Mouse (Mus musculus) liver, postnatal 0 days (tissue): Measurements from ENCODE around the gene Actn4. TPM values are rescaled to one million over a fixed set of nuclear protein-coding genes. Genes with fewer than 3 reads are reported as not detected.

Source experiments
- ATAC-seq: fragments of 200-750 bp; cut with Nextera tagmentation; 2 replicates; pipeline ENCODE4 v1.8.0; 2017; ENCODE audit warnings: mild to moderate bottlenecking, moderate library complexity
- DNase-seq: peaks from one replicate; pipeline ENCODE4 v3.0.0-alpha.2; 2016
- H3K27ac ChIP-seq: fragments of 300-500 bp; sonication (generic); 2 replicates; pipeline ENCODE4 v1.5.1; 2014; ENCODE audit warnings: antibody characterized with exemption, moderate library complexity, mild to moderate bottlenecking, low read depth
- H3K27me3 ChIP-seq: fragments of 300-500 bp; sonication (generic); 2 replicates; pipeline ENCODE4 v1.6.1; 2014; ENCODE audit warnings: low read length, control low read depth, mixed read lengths; ENCODE audit not compliant: insufficient read depth
- H3K36me3 ChIP-seq: fragments of 300-500 bp; sonication (generic); replicated peaks from 2 replicates; pipeline ENCODE4 v1.6.1; 2014; ENCODE audit warnings: mild to moderate bottlenecking, control low read depth, low read length, moderate library complexity, mixed read lengths; ENCODE audit not compliant: insufficient read depth
- H3K4me1 ChIP-seq: fragments of 300-500 bp; sonication (generic); 2 replicates; pipeline ENCODE4 v1.6.1; 2014; ENCODE audit warnings: antibody characterized with exemption, mild to moderate bottlenecking, control low read depth; ENCODE audit not compliant: insufficient read depth
- H3K4me2 ChIP-seq: fragments of 300-500 bp; sonication (generic); 2 replicates; pipeline ENCODE4 v1.6.1; 2014; ENCODE audit warnings: low read depth, mild to moderate bottlenecking, low read length, moderate library complexity, mixed read lengths
- H3K4me3 ChIP-seq: fragments of 300-500 bp; sonication (generic); 2 replicates; pipeline ENCODE4 v1.5.1; 2014; ENCODE audit warnings: low read depth, low read length
- H3K9ac ChIP-seq: fragments of 300-500 bp; sonication (generic); replicated peaks from 2 replicates; pipeline ENCODE4 v1.6.1; 2014; ENCODE audit warnings: mild to moderate bottlenecking, moderate library complexity
- H3K9me3 ChIP-seq: fragments of 300-500 bp; sonication (generic); 2 replicates; pipeline ENCODE4 v1.6.1; 2016; ENCODE audit warnings: mild to moderate bottlenecking, control low read depth, low read length, mixed read lengths
- CTCF ChIP-seq: sonication (generic); IDR thresholded peaks from 2 replicates; pipeline ENCODE4 v1.5.1; 2016; ENCODE audit warnings: antibody characterized with exemption, low read depth
- EP300 ChIP-seq: IDR thresholded peaks from 2 replicates; pipeline ENCODE4 v1.6.1; 2016; ENCODE audit warnings: antibody characterized with exemption, low read depth, mild to moderate bottlenecking
- WGBS: fragments of 180-500 bp; shearing (Covaris S2); extraction: QIAGEN DNeasy Blood & Tissue Kit; methylation state at CpG from one replicate; pipeline ENCODE4 v1.1.7; 2014; ENCODE audit not compliant: insufficient replicate concordance; 5-methylcytosine and 5-hydroxymethylcytosine counted together
- polyA plus RNA-seq: library from polyadenylated mRNA; unstranded; fragments of >200 nt; fragmentation: Nextera tagmentation; extraction: Ambion mirVana; gene quantifications from 2 replicates; pipeline ENCODE4 v1.2.1, GENCODE M21; 2015

Gene Actn4
- polyA plus RNA-seq, 1 experiment from 2014 or later, result 81.2 TPM

DNA sequence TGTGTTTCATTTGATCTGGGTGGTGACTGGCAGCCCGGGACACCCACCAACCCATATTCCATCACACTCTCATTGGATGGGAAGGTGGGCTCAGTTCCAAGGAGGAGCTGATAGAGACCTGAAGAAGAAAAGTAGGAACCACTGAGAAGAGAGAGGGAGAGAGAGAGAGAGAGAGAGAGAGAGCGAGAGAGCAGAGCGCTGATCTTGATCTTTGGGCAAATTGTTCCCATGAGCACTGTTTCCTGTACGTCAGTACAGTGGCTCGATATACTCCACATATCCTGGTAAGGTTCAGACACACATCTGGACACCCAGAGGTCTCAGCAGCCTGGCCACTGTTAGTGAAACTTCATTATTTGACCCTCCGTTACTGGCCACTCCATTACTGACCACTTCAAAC, 98.6 kb downstream of the Actn4 start, which contains the start of gene Lgals7:
Gene Lgals7 (plus strand): TSS at position 314 of the 400 bp plus-strand sequence.
- WGBS, result 78% methylated on average over 6 of the region's 6 CpGs
- Histone ChIP-seq H3K9me3 (no peaks in the 10 kb centered on the region; the same call in 1 of the 2 replicates), H3K4me2 (no peak within 1 kb of the TSS), H3K9ac (no peak within 1 kb of the TSS), H3K27ac (no peak within 1 kb of the TSS), H3K4me3 (no peak within 1 kb of the TSS), H3K4me1 (peaks cover 9% of the 10 kb centered on the region; the same call in 1 of the 2 replicates), H3K36me3 (no peaks in the 10 kb centered on the region), H3K27me3 (no peaks in the 10 kb centered on the region)
- no peak for DNase-seq
- ATAC-seq, result no peak
- TF ChIP-seq EP300 (no peak), CTCF (no peak)

DNA sequence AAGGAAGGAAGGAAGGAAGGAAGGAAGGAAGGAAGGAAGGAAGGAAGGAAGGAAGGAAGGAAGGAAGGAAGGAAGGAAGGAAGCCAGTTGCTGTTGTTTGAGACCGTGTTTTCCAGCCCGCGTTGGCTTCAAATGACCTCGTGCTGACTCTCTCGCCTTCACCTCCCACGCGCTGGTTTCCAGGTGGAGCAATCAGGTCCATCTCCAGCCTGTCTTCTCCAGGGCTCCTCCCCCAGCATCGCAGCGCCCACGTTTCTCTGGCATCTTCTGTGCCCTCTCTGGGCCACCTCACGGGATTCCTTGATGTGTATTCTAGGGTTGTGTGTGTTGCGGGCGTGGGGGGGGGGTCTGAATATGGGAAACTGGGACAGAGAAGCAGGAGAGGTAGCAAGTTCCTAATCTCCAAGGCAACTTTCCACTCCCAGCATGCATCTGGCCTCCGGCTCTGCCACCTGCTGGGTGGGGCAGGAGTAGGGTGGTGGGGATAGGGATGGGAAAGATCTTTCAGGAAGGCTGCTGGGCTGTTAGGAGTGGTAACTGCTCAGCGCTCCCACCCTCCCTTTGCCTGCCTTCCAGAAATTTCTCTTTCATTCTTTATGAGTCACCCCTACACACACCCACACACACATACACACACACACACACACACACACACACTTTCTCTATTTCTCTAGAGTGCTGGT, 99.2 kb downstream of the Actn4 start:
- TF ChIP-seq EP300 (no peak), CTCF (no peak)
- Histone ChIP-seq H3K27me3 (no peaks in the 10 kb centered on the region), H3K4me1 (peaks cover 9% of the 10 kb centered on the region; the same call in 1 of the 2 replicates), H3K36me3 (no peaks in the 10 kb centered on the region), H3K4me3 (no peak overlapping the region), H3K9me3 (no peaks in the 10 kb centered on the region; the same call in 1 of the 2 replicates), H3K4me2 (no peak overlapping the region), H3K27ac (no peak overlapping the region), H3K9ac (no peak overlapping the region)
- no peak for ATAC-seq
- DNase-seq, result no peak
- WGBS, result 73% methylated on average over 15 of the region's 15 CpGs

DNA sequence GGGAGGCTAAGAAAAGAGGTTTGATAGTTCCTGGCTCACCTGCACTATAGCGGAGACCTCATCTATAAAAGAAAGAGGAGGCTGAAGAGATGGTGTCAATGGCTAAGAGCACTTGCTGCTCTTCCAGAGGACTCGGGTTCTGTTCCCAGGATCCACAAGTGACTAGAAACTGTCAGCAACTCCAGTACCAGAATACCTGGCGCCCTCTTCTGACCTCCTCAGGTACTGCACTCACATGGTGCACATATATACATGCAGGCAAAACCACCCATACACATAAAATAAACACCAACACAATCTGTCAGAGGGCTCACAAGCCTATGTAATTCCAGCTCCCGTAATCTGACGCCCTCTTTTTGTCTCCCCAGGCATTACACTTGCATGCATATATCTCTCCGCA, 101.2 kb downstream of the Actn4 start:
- ATAC-seq (no peak), DNase-seq (no peak)
- Histone ChIP-seq H3K4me3 (no peak overlapping the region), H3K27ac (no peak overlapping the region), H3K4me1 (0 out of 2 replicates have a peak, but pooled peaks cover 6% of the 10 kb centered on the region), H3K9ac (no peak overlapping the region), H3K9me3 (no peaks in the 10 kb centered on the region; the same call in 1 of the 2 replicates), H3K27me3 (no peaks in the 10 kb centered on the region), H3K36me3 (no peaks in the 10 kb centered on the region), H3K4me2 (no peak overlapping the region)
- TF ChIP-seq EP300 (no peak), CTCF (peak; percentile 49)
- 79% methylated on average over 6 of the region's 6 CpGs for WGBS

DNA sequence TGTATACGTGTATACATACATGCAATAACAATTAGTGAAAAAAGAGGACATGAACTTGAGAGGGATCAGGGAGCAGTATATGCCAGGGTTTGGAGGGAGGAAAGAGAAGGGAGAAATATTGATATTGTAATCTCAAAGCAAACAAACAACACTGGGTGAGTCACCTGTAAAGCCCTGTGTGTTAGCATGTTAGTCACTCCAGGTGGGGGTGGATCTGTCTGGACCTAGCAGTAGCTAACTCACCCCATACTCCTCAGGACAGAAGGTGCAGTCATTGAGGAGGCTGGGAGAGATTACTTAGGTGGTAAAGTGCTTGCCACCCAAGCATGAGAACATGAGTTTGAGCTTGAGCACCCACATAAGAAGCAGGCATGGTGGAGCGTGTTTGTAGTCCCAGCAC, 102.2 kb downstream of the Actn4 start:
- 89% methylated on average over 2 of the region's 2 CpGs for WGBS
- no peaks in the 10 kb centered on the region for H3K27me3 ChIP-seq
- H3K9ac ChIP-seq, result no peak overlapping the region
- TF ChIP-seq CTCF (no peak), EP300 (no peak)
- no peak for DNase-seq
- peak; percentile 83 for ATAC-seq
- no peaks in the 10 kb centered on the region for H3K4me1 ChIP-seq
- H3K36me3 ChIP-seq, result no peaks in the 10 kb centered on the region
- H3K27ac ChIP-seq, result no peak overlapping the region
- H3K4me3 ChIP-seq, result no peak overlapping the region
- no peak overlapping the region for H3K4me2 ChIP-seq
- no peaks in the 10 kb centered on the region; the same call in 1 of the 2 replicates for H3K9me3 ChIP-seq

DNA sequence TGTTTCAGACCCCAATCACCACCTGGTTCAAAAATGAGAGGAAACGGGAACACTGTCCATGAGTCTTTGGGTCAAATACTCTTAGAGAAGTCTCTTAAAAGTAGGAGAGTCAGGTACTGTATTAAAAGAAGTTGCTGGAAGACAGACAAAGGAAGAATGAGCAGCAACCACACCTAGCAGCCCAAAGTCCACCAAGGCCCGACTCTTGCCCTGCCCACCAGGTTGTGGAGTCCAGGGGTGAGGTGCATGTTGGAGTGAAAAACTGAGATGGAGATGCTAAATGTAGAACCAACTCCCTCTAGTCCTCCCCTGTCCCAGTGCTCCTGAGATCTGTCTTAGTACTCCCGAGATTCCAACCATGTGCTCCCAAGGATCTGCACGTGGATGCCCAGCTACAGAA, 111.5 kb downstream of the Actn4 start:
- no peak for DNase-seq
- no peak overlapping the region for H3K27ac ChIP-seq
- no peaks in the 10 kb centered on the region for H3K4me1 ChIP-seq
- TF ChIP-seq CTCF (no peak), EP300 (no peak)
- 77% methylated on average over 4 of the region's 4 CpGs for WGBS
- no peak overlapping the region for H3K9ac ChIP-seq
- no peak overlapping the region for H3K4me3 ChIP-seq
- H3K27me3 ChIP-seq, result no peaks in the 10 kb centered on the region
- no peaks in the 10 kb centered on the region for H3K36me3 ChIP-seq
- no peak overlapping the region for H3K4me2 ChIP-seq
- no peaks in the 10 kb centered on the region for H3K9me3 ChIP-seq
- no peak for ATAC-seq

DNA sequence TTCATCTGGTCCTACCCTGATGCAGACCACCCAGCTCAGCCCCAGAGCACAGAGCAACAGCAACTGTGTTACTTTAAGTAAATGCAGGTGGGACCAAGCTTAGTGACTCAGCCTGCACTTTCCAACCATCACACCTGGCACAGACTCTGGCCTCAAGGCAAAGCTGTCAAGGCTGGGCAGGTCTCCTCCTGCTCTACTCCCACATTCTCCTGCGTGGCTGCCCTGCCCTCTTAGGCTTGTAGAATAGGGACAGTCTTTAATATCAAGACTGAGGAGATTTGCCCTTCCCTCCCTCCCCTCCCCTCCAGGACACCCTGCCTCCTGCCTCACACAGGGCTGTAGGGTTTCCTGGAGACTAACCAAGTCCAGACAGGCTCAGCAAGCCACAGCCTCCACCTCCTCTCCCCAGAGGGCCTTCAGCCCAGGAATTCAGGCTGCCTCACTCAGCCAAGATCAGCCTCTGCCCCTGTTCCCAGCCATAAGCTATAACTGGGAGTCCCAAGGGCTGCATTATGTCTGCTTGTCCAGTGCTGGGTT, 112.4 kb downstream of the Actn4 start:
- DNase-seq, result no peak
- WGBS, result 40% methylated on average over 1 of the region's 1 CpGs

More for the DNA sequence above, 112.4 kb downstream of the Actn4 start:
- Histone ChIP-seq H3K9ac (no peak overlapping the region), H3K9me3 (no peaks in the 10 kb centered on the region), H3K4me2 (no peak overlapping the region), H3K36me3 (no peaks in the 10 kb centered on the region), H3K27me3 (no peaks in the 10 kb centered on the region), H3K4me3 (no peak overlapping the region), H3K4me1 (no peaks in the 10 kb centered on the region), H3K27ac (no peak overlapping the region)
- no peak for ATAC-seq
- TF ChIP-seq CTCF (no peak), EP300 (no peak)
